ENCODE assay signal across 8 mouse cellular contexts in genomic region chr5:57714621-57715523, GRCm38 (mm10). TPM values are rescaled to one million over a fixed set of nuclear protein-coding genes. Genes with fewer than 3 reads are reported as not detected.
DNase-seq lines count a peak whose midpoint lies in the region.

No protein-coding gene starts in this region.

- intact Hi-C loops in left cerebral cortex, postnatal 14 days (cut with DNase I) = loop anchor here (5.0 kb wide), 2 partner anchors 152 to 1022 kb away; no protein-coding TSS in a partner anchor

- DNase-seq in adipocyte (ENCODE audit: low spot score) = peak; percentile 85
- peak; percentile 43 to 45 for DNase-seq in cerebellum, postnatal 36 days
- peak; percentile 15 for DNase-seq in gastrocnemius, adult 18-20 months (ENCODE audit: low spot score)
- DNase-seq in induced T-regulatory cell, adult 2 months (ENCODE audit: low read depth) = peak; percentile 7
- peak; percentile 71 to 78 for DNase-seq in left cerebral cortex, postnatal 14 days (ENCODE audit: low spot score in 2 of 2)
- DNase-seq in mesoderm, embryonic 11.5 days (ENCODE audit: low read depth, low spot score) = peak; percentile 79
- peak; percentile 23 for DNase-seq in skeletal muscle tissue, adult 2 months (ENCODE audit: low read depth, low spot score)
- no peak for DNase-seq in B cell, adult 2 months

RNA-seq across cellular contexts. Expression of gene Pcdh7, which starts 2.9 kb away (rescaled TPM):
- 1 to 10 TPM; 2.5 to 3.7 TPM for total RNA-seq in gastrocnemius, adult 18-20 months (2021)
- total RNA-seq in left cerebral cortex, postnatal 14 days (2021) = 100 to 1,000 TPM; 143 to 159 TPM

Comparison
In these comparisons a context has a peak if more than half of its experiments do, and no peak if none do; other contexts are left out.
1. DNase-seq: peak in adipocyte (single experiment), cerebellum, postnatal 36 days (2 of 2), gastrocnemius, adult 18-20 months (single experiment), induced T-regulatory cell, adult 2 months (single experiment), left cerebral cortex, postnatal 14 days (2 of 2), mesoderm, embryonic 11.5 days (single experiment) and skeletal muscle tissue, adult 2 months (single experiment); none in B cell, adult 2 months (0 of 2).
2. RNA of gene Pcdh7, which starts 2.9 kb away (total RNA-seq): 143 to 159 TPM in left cerebral cortex, postnatal 14 days; 2.5 to 3.7 TPM in gastrocnemius, adult 18-20 months; every median in the first group is over 10 times any median in the second.